Mouse (Mus musculus): ENCODE measurements around the gene Urad.

- TF ChIP-seq CTCF (IDR thresholded peaks at IDR 0.05; ENCODE audit: insufficient read depth, low read depth, low read length) (no peak), POLR2A (IDR thresholded peaks at IDR 0.05; ENCODE audit: insufficient read depth, low read depth, low read length) (no peak)
These were observed 49.4 kb downstream of the Urad start for GRCm38 (mm10) chr5:147272808-147273345.
